Mouse (Mus musculus): ENCODE results near the gene Gm16368. TPM values are rescaled to one million over a fixed set of nuclear protein-coding genes. Genes with fewer than 3 reads are reported as not detected.
"Not testable (repeated sequence)": the region's sequence is repeated elsewhere in the genome, so short reads cannot be mapped to it uniquely, and the experiment has no call there.

Gm16368 gene
- not detected in 2 replicates for total RNA-seq (2021)
- long read RNA-seq = 0 reads

DNA sequence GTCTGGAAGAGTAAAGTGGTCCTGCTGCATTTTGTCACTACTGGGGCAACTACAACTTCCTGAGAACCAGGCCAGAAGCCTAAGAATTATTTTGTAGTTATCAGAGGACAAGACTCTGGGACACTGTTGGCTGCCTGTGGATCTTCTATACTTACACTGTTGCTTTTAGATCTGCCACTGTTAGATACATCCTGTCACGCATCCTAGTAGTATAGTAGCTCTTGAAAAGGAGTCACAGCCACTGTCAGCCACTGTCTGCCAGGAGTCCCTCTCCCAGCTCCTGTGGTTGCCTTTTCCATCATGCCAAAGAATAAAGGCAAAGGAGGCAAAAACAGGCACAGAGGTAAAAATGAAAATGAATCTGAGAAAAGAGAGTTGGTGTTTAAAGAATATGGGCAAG lies at the start of gene Gm16368:
Gene Gm16368 (plus strand): TSS at position 301 of the 400 bp plus-strand sequence.
- DNase-seq = not testable (repeated sequence)

DNA sequence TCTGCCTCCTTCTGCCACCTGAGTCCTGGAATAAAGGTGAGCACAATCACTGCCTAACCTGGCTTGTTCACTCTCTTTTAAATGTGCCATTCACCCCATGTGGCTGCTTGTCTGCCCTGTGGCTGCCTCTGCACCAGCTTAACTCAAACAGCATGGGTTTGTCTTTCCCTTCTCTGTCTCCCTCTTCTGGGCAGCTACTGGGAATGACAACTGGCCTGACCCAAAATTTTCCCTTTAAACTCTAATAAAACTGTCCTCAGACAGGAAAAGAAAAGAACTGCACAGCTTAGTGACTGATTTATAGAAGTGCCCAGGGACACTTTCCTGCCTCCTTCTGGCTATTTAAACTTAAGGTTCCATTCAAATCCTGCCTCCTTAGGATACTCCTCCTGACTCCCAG lies 44.4 kb upstream of the Gm16368 start:
- DNase-seq = not testable (repeated sequence)

DNA sequence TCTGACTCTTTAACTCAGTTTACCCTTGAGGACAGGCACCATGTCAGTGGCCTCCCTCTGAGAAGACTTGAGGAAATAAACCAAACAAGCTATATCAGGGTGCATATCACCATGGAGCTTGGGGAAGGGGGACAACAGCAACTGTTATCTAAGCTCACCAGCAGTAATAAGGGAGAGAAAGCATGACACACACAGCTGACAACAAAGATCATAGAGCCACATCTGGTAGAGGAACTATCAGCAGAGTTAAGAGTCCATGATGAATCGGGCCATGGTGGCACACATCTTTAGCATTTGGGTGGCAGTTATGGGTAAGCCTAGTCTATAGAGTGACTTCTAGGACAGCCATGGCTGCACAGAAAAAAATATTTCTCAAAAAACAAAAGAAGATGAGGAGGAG lies 43.8 kb upstream of the Gm16368 start:
- not testable (repeated sequence) for DNase-seq

DNA sequence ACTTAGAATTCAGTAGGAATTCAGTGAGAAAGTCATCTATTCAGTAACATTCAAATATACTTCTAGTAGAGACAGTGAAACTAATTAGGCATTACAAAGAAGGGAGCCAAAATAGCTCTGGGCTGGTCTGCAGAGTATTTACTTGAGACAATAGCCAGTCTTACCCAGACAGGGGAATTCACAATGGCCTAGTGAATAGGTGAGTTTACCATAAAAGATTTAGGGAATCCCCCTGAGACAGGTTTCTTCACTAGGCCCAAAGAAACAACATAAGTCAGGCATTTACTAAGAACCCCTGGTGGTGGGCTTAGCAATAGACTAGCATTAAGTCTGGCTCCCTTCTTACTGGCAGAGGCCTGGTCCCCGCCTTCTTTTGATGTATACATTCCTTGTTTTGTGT lies 38.3 kb upstream of the Gm16368 start:
- DNase-seq = not testable (repeated sequence)

Other genes starting within 250 kb of the Gm16368 start
- gene Gm2001, start 241.4 kb upstream of the Gm16368 start, total RNA-seq (2021) = not detected in 2 replicates
- not detected in 2 replicates for gene Gm2016, start 209.6 kb upstream of the Gm16368 start, total RNA-seq (2021)
- not detected in 2 replicates for gene Gm2022, start 188.3 kb upstream of the Gm16368 start, total RNA-seq (2021)
- gene Gm2035, start 163.8 kb upstream of the Gm16368 start, total RNA-seq (2021) = not detected in 2 replicates
- gene Gm2042, start 129.6 kb upstream of the Gm16368 start, total RNA-seq (2021) = not detected in 2 replicates
- gene Gm2075, start 71.8 kb upstream of the Gm16368 start, total RNA-seq (2021) = not detected in 2 replicates
- not detected in 2 replicates for gene Gm6803, start 64.9 kb upstream of the Gm16368 start, total RNA-seq (2021)
- not detected in 2 replicates for gene Gm2056, start 56.7 kb upstream of the Gm16368 start, total RNA-seq (2021)
- gene Gm10436, start 98.4 kb downstream of the Gm16368 start, total RNA-seq (2021) = not detected in 2 replicates
- gene Gm8332, start 166.4 kb downstream of the Gm16368 start, total RNA-seq (2021) = not detected in 2 replicates
- gene Gm5662, start 190.8 kb downstream of the Gm16368 start, total RNA-seq (2021) = not detected in 2 replicates
- not detected in 2 replicates for gene Gm5039, start 240.3 kb downstream of the Gm16368 start, total RNA-seq (2021)